Mouse (Mus musculus): ENCODE measurements around the gene Poc1b. TPM values are rescaled to one million over a fixed set of nuclear protein-coding genes. Genes with fewer than 3 reads are reported as not detected.

Gene Poc1b
- polyA plus RNA-seq, 1 experiment: not detected

DNA sequence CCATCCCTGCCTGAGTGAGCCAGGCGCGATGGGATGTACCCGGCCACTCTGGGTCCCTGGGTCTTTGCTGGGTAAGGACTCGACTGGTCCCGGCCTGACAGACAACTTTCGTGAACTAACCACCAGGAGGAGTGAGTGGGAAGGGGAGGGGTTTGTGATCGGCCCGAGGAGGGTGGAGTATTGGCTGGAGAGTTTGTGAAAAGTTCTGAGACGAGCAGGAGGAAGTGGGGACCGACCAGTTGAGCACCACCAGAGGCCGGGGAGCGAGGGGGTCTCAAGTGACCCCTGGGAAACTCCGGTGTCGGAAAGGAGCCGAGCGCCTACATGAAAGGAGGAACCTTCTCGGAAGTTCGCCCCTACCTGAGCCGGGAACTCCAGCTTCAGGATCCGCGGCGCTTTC is 1.1 kb downstream of the Poc1b start, which contains the start of gene Galnt4:
TSS of gene Galnt4 (plus strand) at position 196 of the 400 bp plus-strand sequence.
- Histone ChIP-seq H3K27ac (ENCODE audit: insufficient read depth, low read depth, low read length) (peak within 1 kb of the TSS; percentile 74), H3K4me1 (ENCODE audit: control insufficient read depth, insufficient read depth, low read length) (peaks cover 12% of the 10 kb centered on the region; the same call in 1 of the 2 replicates), H3K4me3 (ENCODE audit: insufficient read depth, low read depth, low read length) (peak within 1 kb of the TSS; percentile 95)
- 0% methylated on average over 22 of the region's 22 CpGs for WGBS
- TF ChIP-seq POLR2A (IDR thresholded peaks at IDR 0.05; ENCODE audit: insufficient read depth, low read depth, low read length): no peak
- no peak for TF ChIP-seq CTCF (IDR thresholded peaks at IDR 0.05; ENCODE audit: insufficient read depth, low read depth, low read length)

DNA sequence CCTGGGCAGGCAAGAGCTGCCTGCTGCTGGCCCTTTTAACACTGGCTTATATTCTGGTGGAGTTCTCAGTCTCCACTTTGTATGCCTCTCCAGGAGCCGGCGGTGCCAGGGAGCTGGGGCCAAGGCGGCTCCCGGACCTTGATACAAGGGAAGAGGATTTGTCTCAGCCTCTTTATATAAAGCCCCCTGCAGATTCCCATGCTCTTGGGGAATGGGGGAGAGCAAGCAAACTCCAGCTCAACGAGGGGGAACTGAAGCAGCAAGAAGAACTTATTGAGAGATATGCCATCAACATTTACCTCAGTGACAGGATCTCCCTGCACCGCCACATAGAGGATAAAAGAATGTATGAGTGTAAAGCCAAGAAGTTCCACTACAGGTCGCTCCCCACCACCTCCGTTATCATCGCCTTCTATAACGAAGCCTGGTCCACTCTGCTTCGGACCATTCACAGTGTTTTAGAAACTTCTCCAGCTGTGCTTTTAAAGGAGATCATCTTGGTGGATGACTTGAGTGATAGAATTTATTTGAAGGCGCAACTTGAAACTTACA is 1.7 kb downstream of the Poc1b start:
- peak overlapping the region; percentile 95 for H3K4me3 ChIP-seq (ENCODE audit: insufficient read depth, low read depth, low read length)
- 45% methylated on average over 12 of the region's 12 CpGs for WGBS
- H3K4me1 ChIP-seq (ENCODE audit: control insufficient read depth, insufficient read depth, low read length): peaks cover 12% of the 10 kb centered on the region; the same call in 1 of the 2 replicates
- TF ChIP-seq POLR2A (IDR thresholded peaks at IDR 0.05; ENCODE audit: insufficient read depth, low read depth, low read length) (no peak), CTCF (IDR thresholded peaks at IDR 0.05; ENCODE audit: insufficient read depth, low read depth, low read length) (no peak)
- no peak overlapping the region for H3K27ac ChIP-seq (ENCODE audit: insufficient read depth, low read depth, low read length)

DNA sequence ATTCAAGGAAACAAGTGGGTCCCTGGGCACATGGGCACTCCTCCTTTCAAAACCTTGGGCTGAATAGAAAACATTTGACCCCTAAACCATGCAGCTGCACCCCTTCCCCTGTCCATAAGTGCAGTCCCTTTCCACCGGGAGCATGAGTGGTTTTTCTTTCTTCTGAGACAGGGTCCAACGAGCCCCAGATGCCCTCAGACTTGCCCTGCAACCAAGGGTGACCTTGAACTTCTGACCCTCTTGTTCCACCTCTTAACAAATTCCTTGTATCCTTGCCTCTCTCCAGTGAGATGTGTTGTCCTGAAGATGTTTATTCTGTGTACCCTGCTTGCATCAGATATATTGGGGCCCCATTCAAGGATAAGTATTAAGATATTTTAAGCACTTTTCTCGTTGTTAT is 6.7 kb downstream of the Poc1b start:
- Histone ChIP-seq H3K4me3 (ENCODE audit: insufficient read depth, low read depth, low read length) (no peak overlapping the region), H3K27ac (ENCODE audit: insufficient read depth, low read depth, low read length) (no peak overlapping the region), H3K4me1 (ENCODE audit: control insufficient read depth, insufficient read depth, low read length) (peaks cover 5% of the 10 kb centered on the region; the same call in 1 of the 2 replicates)
- no peak for TF ChIP-seq CTCF (IDR thresholded peaks at IDR 0.05; ENCODE audit: insufficient read depth, low read depth, low read length)
- no peak for TF ChIP-seq POLR2A (IDR thresholded peaks at IDR 0.05; ENCODE audit: insufficient read depth, low read depth, low read length)
- 65% methylated on average over 3 of the region's 3 CpGs for whole genome bisulfite sequencing

DNA sequence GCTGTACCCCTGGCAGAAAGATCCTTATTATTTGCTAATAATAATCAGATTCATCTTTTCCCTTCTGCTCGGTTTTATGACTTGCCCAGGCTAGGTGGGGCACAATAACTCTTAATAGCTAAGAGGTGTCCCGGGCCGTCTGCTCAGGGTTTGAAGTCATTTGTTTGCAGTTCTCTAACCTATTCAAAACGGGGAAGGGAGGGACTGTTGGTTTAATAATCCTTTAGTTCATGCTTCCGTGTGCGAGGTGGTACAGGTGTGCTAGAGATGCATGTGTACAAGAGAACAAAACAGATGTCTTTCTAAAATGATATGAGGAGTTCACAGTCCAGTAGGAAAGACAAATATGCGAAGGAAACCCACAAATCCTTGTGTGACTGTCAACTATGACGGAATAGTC is 7.5 kb downstream of the Poc1b start:
- H3K4me3 ChIP-seq (ENCODE audit: insufficient read depth, low read depth, low read length): no peak overlapping the region
- H3K27ac ChIP-seq (ENCODE audit: insufficient read depth, low read depth, low read length): no peak overlapping the region
- TF ChIP-seq CTCF (IDR thresholded peaks at IDR 0.05; ENCODE audit: insufficient read depth, low read depth, low read length) (no peak), POLR2A (IDR thresholded peaks at IDR 0.05; ENCODE audit: insufficient read depth, low read depth, low read length) (no peak)
- 90% methylated on average over 8 of the region's 8 CpGs for WGBS
- peaks cover 4% of the 10 kb centered on the region; the same call in 1 of the 2 replicates for H3K4me1 ChIP-seq (ENCODE audit: control insufficient read depth, insufficient read depth, low read length)

DNA sequence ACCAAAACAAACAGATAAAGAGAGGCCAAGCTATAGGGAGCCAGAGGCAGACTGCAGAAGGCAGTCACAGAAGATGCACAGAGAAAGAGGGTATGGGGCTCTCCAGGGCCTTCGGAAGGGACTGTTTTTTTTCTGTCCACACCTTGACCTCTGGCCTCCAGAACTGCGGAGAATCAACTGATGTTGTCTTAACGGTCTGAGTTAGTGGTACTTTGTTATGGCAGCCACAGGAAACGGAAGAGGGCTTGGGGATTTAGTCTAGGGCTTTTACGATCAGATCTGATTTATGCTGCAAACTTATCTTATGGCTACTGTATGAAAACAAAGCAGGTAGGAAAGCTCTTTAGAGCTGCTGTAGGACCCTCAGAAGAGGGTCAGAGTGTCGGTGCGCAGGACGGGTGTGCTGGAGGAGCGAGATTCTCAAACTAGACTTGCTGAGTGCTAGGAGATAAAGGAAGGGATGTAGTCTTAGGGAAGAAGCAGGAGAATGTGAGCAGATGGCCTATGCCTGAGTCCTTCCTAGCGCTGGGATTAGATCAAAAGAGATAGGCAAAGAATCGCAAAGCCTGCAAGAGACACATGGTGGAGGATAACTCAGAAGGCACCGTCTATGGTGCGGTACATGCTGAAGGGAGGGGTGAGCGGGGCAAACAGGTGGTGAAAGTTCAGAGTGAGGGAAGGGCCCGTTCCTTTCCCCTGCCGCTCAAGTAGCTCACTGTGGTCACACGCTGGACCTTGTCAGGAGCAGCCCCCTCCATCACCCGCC is 8.8 kb downstream of the Poc1b start:
- TF ChIP-seq CTCF (IDR thresholded peaks at IDR 0.05; ENCODE audit: insufficient read depth, low read depth, low read length) (no peak), POLR2A (IDR thresholded peaks at IDR 0.05; ENCODE audit: insufficient read depth, low read depth, low read length) (no peak)
- 85% methylated on average over 18 of the region's 18 CpGs for WGBS
- no peak overlapping the region for H3K27ac ChIP-seq (ENCODE audit: insufficient read depth, low read depth, low read length)
- H3K4me1 ChIP-seq (ENCODE audit: control insufficient read depth, insufficient read depth, low read length): peaks cover 4% of the 10 kb centered on the region; the same call in 1 of the 2 replicates
- no peak overlapping the region for H3K4me3 ChIP-seq (ENCODE audit: insufficient read depth, low read depth, low read length)

DNA sequence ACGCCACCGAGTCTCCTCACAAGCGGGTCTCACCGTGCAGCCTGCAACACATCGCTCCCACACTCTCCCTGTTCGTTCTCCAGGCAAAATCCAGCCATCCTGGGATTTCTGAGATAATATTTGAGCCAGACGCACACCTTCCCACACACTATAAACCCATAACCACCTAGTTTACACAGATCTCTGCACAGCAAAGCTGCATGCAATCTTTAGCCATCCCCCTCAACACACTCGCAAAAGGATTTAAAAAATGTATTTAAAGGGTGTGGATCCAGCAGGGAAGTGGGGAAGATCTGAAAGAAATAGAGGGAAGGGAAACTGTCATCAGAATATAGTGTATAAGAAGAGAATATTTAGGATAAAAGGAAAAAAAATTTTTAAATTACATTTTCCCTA is 9.4 kb downstream of the Poc1b start:
- Histone ChIP-seq H3K4me3 (ENCODE audit: insufficient read depth, low read depth, low read length) (no peak overlapping the region), H3K27ac (ENCODE audit: insufficient read depth, low read depth, low read length) (no peak overlapping the region), H3K4me1 (ENCODE audit: control insufficient read depth, insufficient read depth, low read length) (peaks cover 2% of the 10 kb centered on the region; the same call in 1 of the 2 replicates)
- 88% methylated on average over 8 of the region's 8 CpGs for WGBS
- TF ChIP-seq POLR2A (IDR thresholded peaks at IDR 0.05; ENCODE audit: insufficient read depth, low read depth, low read length) (no peak), CTCF (IDR thresholded peaks at IDR 0.05; ENCODE audit: insufficient read depth, low read depth, low read length) (no peak)

DNA sequence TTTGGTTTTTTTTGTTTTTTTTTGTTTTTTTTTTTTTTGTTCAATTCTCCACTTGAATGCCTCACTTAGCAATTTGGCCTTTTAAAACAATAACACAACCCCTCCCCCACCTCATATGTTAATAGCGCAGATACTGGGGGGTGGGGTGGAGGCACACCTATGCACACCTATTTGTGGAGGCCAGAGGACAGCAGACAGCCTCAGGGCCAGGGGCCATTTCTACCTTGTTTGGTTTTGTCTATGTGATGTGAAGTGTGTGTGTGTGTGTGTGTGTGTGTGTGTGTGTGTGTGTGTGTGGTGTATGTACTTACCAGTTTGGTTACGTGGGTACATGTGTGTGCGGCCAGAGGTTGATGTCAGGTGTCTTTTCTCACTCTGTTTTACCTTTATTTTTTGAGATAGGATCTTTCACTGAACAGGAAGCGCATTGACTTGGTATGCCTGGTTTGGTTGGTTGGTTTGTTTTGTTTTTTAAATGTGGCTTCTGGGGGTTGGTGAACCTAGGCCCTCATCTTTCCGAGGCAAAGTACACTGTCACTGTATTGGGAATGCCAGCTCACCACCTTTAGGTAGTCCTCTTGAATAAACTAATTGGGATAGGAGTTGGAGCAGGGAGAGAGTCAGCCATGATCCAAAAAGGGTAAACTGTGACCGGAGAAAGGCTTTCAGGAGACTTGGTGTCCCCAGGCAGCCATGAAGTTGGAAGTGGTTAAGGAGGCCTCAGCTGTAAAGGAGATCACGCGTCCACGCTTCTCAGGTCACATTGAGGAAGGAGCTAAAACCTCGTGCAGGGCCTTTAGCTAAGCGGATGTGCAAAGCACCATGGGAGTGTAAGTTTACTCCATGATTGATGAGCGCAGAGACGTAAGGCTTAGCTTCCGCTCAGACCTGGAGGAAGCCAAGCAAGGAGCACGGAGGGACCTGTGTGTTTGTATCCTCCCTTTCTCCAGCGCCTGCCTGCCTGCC is 10.1 kb downstream of the Poc1b start:
- TF ChIP-seq CTCF (IDR thresholded peaks at IDR 0.05; ENCODE audit: insufficient read depth, low read depth, low read length): no peak
- TF ChIP-seq POLR2A (IDR thresholded peaks at IDR 0.05; ENCODE audit: insufficient read depth, low read depth, low read length): no peak
- 96% methylated on average over 16 of the region's 16 CpGs for WGBS
- Histone ChIP-seq H3K27ac (ENCODE audit: insufficient read depth, low read depth, low read length) (no peak overlapping the region), H3K4me3 (ENCODE audit: insufficient read depth, low read depth, low read length) (no peak overlapping the region), H3K4me1 (ENCODE audit: control insufficient read depth, insufficient read depth, low read length) (no peaks in the 10 kb centered on the region)

DNA sequence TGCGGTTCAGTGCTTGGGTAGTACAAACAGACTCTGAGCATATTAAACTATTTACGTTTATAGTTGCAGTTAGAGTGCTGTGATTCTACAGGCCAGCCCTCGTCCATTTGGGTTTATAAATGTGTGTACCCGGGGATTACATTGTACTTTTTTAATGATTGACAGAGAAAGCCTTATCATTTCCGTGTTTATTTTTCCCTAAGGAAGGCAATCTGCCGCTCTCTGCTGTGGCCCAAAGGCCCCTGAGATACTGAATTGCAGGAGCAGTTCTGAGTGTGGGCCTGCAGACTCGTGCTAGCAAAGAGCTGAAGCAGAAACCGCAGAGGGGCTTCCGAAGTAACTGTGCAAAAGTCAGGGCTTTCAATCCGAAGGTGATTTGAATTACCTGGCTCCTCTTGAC is 11.0 kb downstream of the Poc1b start:
- WGBS: 90% methylated on average over 10 of the region's 10 CpGs
- Histone ChIP-seq H3K4me3 (ENCODE audit: insufficient read depth, low read depth, low read length) (no peak overlapping the region), H3K4me1 (ENCODE audit: control insufficient read depth, insufficient read depth, low read length) (no peaks in the 10 kb centered on the region)

More for the DNA sequence above, 11.0 kb downstream of the Poc1b start:
- no peak overlapping the region for H3K27ac ChIP-seq (ENCODE audit: insufficient read depth, low read depth, low read length)
- TF ChIP-seq CTCF (IDR thresholded peaks at IDR 0.05; ENCODE audit: insufficient read depth, low read depth, low read length): no peak
